Mouse (Mus musculus) megakaryocyte, embryonic 14.5 days (primary cell): ENCODE results near the gene Pygm.

Experiments
- FLI1 ChIP-seq: IDR thresholded peaks from 2 replicates; pipeline ENCODE4 v1.6.1; 2012; ENCODE audit warnings: low read length, inconsistent platforms, mixed read lengths
- GATA1 ChIP-seq: IDR thresholded peaks from 3 replicates; pipeline ENCODE4 v1.6.1; 2012; ENCODE audit warnings: mixed read lengths, low read length, inconsistent platforms, borderline replicate concordance

- no peak for TF ChIP-seq GATA1
- no peak for TF ChIP-seq FLI1
These were observed 21.1 kb upstream of the Pygm start for GRCm38 (mm10) chr19:6363091-6363410.
